Comparison of ENCODE assay signal across 26 mouse cellular contexts in the genomic region with DNA sequence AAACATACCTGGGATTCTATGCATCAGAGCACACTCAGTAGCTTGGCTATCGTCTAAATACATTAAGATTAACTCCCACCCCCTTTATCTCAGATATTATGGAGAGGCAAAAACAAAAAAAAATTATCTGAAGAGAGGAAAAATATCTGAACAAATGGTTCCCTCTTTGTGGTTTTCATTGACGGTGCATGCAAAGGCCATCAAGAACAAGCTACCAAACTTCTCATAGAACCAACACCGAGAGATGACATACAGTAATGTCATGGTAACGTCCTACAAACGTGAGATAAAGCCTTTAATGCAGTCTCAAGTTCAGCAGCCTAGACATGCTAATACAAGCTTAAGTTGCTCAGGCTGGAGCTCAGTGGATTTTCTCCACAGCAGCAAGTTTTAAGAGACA.
"Had no signal": no experiment of that assay in that cellular context is flagged by ENCODE, and none has a peak within 500 bp of the region (broad histone marks: within the 10 kb centered on the region; RNA-seq: fewer than 3 reads in every experiment).

No protein-coding gene starts in this region.

- H3K27ac ChIP-seq: gastrocnemius, adult 2 months; heart, embryonic 10.5 days; hindbrain, embryonic 10.5 days; intestine, embryonic 15.5 days; layer of hippocampus, adult 2 months; left cerebral cortex, adult 2 months; limb, embryonic 13.5 days; limb, embryonic 15.5 days; liver, embryonic 12.5 days; liver, embryonic 14.5 days had no signal

- H3K9me3 ChIP-seq: heart, embryonic 10.5 days; hindbrain, embryonic 10.5 days; intestine, embryonic 15.5 days; limb, embryonic 13.5 days; limb, embryonic 15.5 days; liver, embryonic 12.5 days had no signal

- DNase-seq: gastrocnemius, adult 2 months; gastrocnemius, postnatal 10 days; gastrocnemius, postnatal 25 days; heart, adult 18-20 months; heart, postnatal 10 days; heart, postnatal 4 days; kidney, adult 18-20 months; kidney, adult 8-10 months; kidney, postnatal 10 days; kidney, postnatal 25 days; kidney, postnatal 4 days; left cerebral cortex, postnatal 4 days had no signal

- H3K9ac ChIP-seq: heart, embryonic 12.5 days; hindbrain, embryonic 14.5 days; intestine, embryonic 15.5 days; limb, embryonic 13.5 days; limb, embryonic 15.5 days; liver, embryonic 12.5 days; liver, embryonic 14.5 days had no signal

- H3K36me3 ChIP-seq: limb, embryonic 13.5 days; limb, embryonic 15.5 days had no signal

- H3K4me3 ChIP-seq: gastrocnemius, adult 2 months; heart, embryonic 10.5 days; heart, embryonic 12.5 days; hindbrain, embryonic 10.5 days; intestine, embryonic 15.5 days; layer of hippocampus, adult 2 months; left cerebral cortex, adult 2 months; limb, embryonic 13.5 days; limb, embryonic 15.5 days; liver, embryonic 12.5 days had no signal

- ATAC-seq: hindbrain, embryonic 16.5 days; inflammation-experienced regulatory T-cells, adult 6 months; intestine, embryonic 15.5 days; intestine, postnatal 0 days; liver, embryonic 12.5 days had no signal

- H3K4me1 ChIP-seq: limb, embryonic 13.5 days; limb, embryonic 15.5 days had no signal

- H3K27me3 ChIP-seq: heart, embryonic 12.5 days; intestine, embryonic 15.5 days; liver, embryonic 12.5 days had no signal
